Mouse (Mus musculus): Measurements from ENCODE around the gene Frmd5.

GRCm38 (mm10) chr2:121628290-121628689 is 178.6 kb downstream of the Frmd5 start:
- no peak for TF ChIP-seq POLR2A (IDR thresholded peaks at IDR 0.05; ENCODE audit: low read depth, low read length)
- no peak for TF ChIP-seq CTCF (IDR thresholded peaks at IDR 0.05; ENCODE audit: borderline replicate concordance, insufficient read depth, low read length)
